Mouse (Mus musculus): ENCODE data around the gene Acta1. TPM values are rescaled to one million over a fixed set of nuclear protein-coding genes. Genes with fewer than 3 reads are reported as not detected.
A peak's percentile ranks its signal among the peaks of the same experiment; 100 is the strongest.

Gene Acta1
- polyA plus RNA-seq, 1 experiment: 0.78 TPM

DNA sequence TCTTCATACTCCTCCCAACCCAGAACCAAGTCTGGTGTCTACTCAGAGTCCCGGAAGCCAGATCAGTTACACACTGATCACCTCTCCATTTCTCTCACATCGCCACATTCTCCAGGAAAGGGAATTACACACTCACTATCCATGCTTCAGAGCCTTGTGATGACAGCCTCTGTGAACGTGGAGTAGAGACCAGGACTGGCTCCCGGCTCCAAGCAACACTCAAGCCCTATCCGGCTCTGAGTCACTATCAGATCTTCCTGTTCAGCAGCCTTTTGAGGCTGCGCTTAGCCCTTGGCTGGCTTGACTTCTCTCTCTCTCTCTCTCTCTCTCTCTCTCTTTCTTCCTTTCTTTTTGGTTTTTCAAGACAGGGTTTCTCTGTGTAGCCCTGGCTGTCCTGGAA, 21.2 kb downstream of the Acta1 start:
- no peaks in the 10 kb centered on the region for H3K4me1 ChIP-seq (ENCODE audit: control insufficient read depth, insufficient read depth, low read length)
- no peaks in the 10 kb centered on the region for H3K36me3 ChIP-seq (ENCODE audit: control insufficient read depth, insufficient read depth, low read length)
- H3K4me3 ChIP-seq (ENCODE audit: control insufficient read depth, low read depth, low read length): no peak overlapping the region
- no peaks in the 10 kb centered on the region for H3K27me3 ChIP-seq (ENCODE audit: control insufficient read depth, insufficient read depth, low read length)
- H3K27ac ChIP-seq (ENCODE audit: control insufficient read depth, insufficient read depth, low read depth, low read length): no peak overlapping the region
- no peak for TF ChIP-seq CTCF (IDR thresholded peaks at IDR 0.05; ENCODE audit: control insufficient read depth, insufficient read depth, insufficient replicate concordance, low read depth, low read length)
- no peak for TF ChIP-seq POLR2A (IDR thresholded peaks at IDR 0.05; ENCODE audit: control insufficient read depth, low read depth, low read length)

DNA sequence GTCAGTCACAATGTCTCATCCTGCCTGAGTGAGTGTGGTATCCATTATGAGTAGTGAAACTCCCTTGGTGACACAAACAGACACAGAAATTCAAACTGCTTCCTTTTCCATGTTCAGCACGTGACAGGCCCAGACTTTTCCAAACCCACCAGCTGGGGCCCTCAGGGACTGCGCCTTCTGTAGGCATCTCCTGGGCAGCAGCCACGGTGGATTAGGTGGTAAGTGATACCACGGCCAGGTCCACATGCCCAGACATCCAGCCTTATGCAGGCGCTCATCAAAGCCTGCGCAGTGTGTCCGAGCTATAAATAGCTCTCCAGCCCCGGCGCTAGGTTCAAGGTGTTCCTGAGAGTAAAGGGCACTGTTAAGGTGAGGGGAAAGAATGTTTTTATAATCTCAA, 22.5 kb downstream of the Acta1 start:
- no peak overlapping the region for H3K27ac ChIP-seq (ENCODE audit: control insufficient read depth, insufficient read depth, low read depth, low read length)
- H3K36me3 ChIP-seq (ENCODE audit: control insufficient read depth, insufficient read depth, low read length): no peaks in the 10 kb centered on the region
- TF ChIP-seq CTCF (IDR thresholded peaks at IDR 0.05; ENCODE audit: control insufficient read depth, insufficient read depth, insufficient replicate concordance, low read depth, low read length): no peak
- TF ChIP-seq POLR2A (IDR thresholded peaks at IDR 0.05; ENCODE audit: control insufficient read depth, low read depth, low read length): no peak
- H3K4me1 ChIP-seq (ENCODE audit: control insufficient read depth, insufficient read depth, low read length): no peaks in the 10 kb centered on the region
- no peaks in the 10 kb centered on the region for H3K27me3 ChIP-seq (ENCODE audit: control insufficient read depth, insufficient read depth, low read length)
- H3K4me3 ChIP-seq (ENCODE audit: control insufficient read depth, low read depth, low read length): no peak overlapping the region

DNA sequence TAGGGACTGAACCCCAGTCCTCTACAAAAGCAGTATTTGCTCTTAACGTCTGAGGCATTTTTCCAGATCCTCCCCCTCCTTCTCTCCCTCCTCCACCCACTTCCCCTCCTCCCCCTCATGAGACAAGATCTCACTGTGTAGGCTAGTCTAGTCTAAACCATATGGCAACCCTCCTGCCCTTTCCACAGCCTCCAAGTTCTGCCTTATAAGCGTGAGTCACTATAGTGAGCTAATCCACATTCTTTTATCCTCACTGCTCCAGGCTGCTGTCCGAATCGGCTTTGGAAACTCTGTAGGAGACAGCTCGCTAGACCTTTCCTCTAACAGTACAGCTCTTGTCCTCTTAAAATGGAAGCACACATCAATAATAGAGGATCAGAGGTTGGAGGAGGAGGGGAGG, 27.6 kb downstream of the Acta1 start:
- no peak overlapping the region for H3K27ac ChIP-seq (ENCODE audit: control insufficient read depth, insufficient read depth, low read depth, low read length)
- no peak for TF ChIP-seq POLR2A (IDR thresholded peaks at IDR 0.05; ENCODE audit: control insufficient read depth, low read depth, low read length)
- TF ChIP-seq CTCF (IDR thresholded peaks at IDR 0.05; ENCODE audit: control insufficient read depth, insufficient read depth, insufficient replicate concordance, low read depth, low read length): no peak

DNA sequence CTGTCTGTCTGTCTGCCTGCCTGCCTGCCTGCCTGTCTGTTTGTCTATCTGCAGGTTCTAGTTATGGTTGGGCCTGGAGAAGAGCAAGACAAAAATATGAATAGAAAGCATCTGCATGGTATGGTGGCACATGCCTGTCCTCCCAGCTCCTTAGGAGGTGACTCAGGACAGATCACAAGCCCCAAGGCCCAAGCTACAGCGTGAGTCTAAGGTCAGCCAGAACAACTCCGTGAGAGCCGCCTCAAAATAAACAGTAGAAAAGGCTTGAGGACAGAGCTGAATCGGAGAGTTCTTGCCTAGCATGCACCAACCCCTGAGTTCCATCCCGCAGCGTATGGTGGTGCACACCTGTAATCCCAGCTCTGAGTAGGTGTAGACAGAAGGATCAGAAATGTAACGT, 28.8 kb downstream of the Acta1 start:
- Histone ChIP-seq H3K27ac (ENCODE audit: control insufficient read depth, insufficient read depth, low read depth, low read length) (no peak overlapping the region), H3K27me3 (ENCODE audit: control insufficient read depth, insufficient read depth, low read length) (no peaks in the 10 kb centered on the region), H3K4me1 (ENCODE audit: control insufficient read depth, insufficient read depth, low read length) (no peaks in the 10 kb centered on the region), H3K4me3 (ENCODE audit: control insufficient read depth, low read depth, low read length) (no peak overlapping the region), H3K36me3 (ENCODE audit: control insufficient read depth, insufficient read depth, low read length) (no peaks in the 10 kb centered on the region)
- no peak for TF ChIP-seq POLR2A (IDR thresholded peaks at IDR 0.05; ENCODE audit: control insufficient read depth, low read depth, low read length)
- no peak for TF ChIP-seq CTCF (IDR thresholded peaks at IDR 0.05; ENCODE audit: control insufficient read depth, insufficient read depth, insufficient replicate concordance, low read depth, low read length)

More for the DNA sequence above, 27.6 kb downstream of the Acta1 start:
- Histone ChIP-seq H3K4me3 (ENCODE audit: control insufficient read depth, low read depth, low read length) (no peak overlapping the region), H3K27me3 (ENCODE audit: control insufficient read depth, insufficient read depth, low read length) (no peaks in the 10 kb centered on the region), H3K36me3 (ENCODE audit: control insufficient read depth, insufficient read depth, low read length) (no peaks in the 10 kb centered on the region), H3K4me1 (ENCODE audit: control insufficient read depth, insufficient read depth, low read length) (no peaks in the 10 kb centered on the region)

DNA sequence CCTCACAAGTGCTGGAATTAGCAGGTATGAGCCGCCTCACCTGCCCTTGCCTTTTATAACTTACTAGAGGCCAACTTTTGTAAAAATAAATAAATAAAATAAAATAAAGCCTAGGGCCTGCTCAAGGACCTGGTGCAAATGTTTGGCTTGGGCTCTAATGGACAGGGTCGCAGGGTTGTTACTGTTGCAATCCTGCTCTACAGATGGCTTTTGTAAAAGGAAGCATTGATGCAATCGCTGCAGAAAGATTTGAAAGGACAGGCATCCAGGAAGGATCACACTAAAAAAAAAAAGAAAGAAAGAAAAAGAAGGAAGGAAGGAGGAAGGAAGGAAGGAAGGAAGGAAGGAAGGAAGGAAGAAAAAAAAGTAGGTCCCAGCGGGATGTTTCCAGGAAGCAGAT, 34.2 kb downstream of the Acta1 start:
- Histone ChIP-seq H3K4me1 (ENCODE audit: control insufficient read depth, insufficient read depth, low read length) (peaks cover 7% of the 10 kb centered on the region), H3K27ac (ENCODE audit: control insufficient read depth, insufficient read depth, low read depth, low read length) (no peak overlapping the region), H3K36me3 (ENCODE audit: control insufficient read depth, insufficient read depth, low read length) (no peaks in the 10 kb centered on the region), H3K4me3 (ENCODE audit: control insufficient read depth, low read depth, low read length) (peak overlapping the region; percentile 92), H3K27me3 (ENCODE audit: control insufficient read depth, insufficient read depth, low read length) (peaks cover 9% of the 10 kb centered on the region)
- TF ChIP-seq POLR2A (IDR thresholded peaks at IDR 0.05; ENCODE audit: control insufficient read depth, low read depth, low read length) (no peak), CTCF (IDR thresholded peaks at IDR 0.05; ENCODE audit: control insufficient read depth, insufficient read depth, insufficient replicate concordance, low read depth, low read length) (no peak)

DNA sequence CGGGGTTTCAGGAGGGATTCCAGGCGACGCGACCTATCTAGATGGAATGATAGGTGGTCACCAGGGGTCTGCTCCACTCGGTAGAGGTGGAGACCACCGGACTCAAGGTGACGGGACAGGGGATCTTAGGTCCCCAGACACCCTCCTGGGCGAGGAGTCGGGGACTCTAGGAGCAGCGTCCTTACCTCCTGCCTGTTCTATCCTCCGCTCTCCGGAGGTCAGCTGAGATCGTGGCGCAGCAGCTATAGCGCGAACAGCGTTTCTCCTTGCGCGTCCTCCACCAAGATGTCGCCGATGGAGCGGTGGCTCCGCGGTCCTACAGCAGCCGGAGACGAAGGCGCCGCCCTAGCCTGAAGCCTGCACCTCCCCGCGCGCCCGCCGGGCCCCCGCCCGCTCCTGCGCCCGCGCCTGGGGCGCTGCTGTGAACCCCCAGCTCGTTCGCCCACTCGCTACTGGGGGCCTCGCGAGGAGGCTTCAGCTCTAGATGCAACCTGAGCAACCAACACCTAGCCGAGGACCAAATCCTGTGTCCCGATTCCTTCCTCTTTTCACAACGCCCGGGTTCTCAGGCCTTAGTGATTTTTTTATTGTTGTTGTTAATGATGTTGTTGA, 34.8 kb downstream of the Acta1 start, which contains the start of gene Ccsap:
Ccsap (minus strand) TSS at position 562 of the 612 bp plus-strand sequence.
- no peak for TF ChIP-seq CTCF (IDR thresholded peaks at IDR 0.05; ENCODE audit: control insufficient read depth, insufficient read depth, insufficient replicate concordance, low read depth, low read length)
- TF ChIP-seq POLR2A (IDR thresholded peaks at IDR 0.05; ENCODE audit: control insufficient read depth, low read depth, low read length): peak; percentile 48; the same call in 1 of the 2 replicates
- Histone ChIP-seq H3K4me1 (ENCODE audit: control insufficient read depth, insufficient read depth, low read length) (peaks cover 7% of the 10 kb centered on the region), H3K4me3 (ENCODE audit: control insufficient read depth, low read depth, low read length) (peak within 1 kb of the TSS; percentile 92), H3K27me3 (ENCODE audit: control insufficient read depth, insufficient read depth, low read length) (peaks cover 9% of the 10 kb centered on the region), H3K36me3 (ENCODE audit: control insufficient read depth, insufficient read depth, low read length) (no peaks in the 10 kb centered on the region), H3K27ac (ENCODE audit: control insufficient read depth, insufficient read depth, low read depth, low read length) (peak within 1 kb of the TSS; percentile 56; the same call in 1 of the 2 replicates)

DNA sequence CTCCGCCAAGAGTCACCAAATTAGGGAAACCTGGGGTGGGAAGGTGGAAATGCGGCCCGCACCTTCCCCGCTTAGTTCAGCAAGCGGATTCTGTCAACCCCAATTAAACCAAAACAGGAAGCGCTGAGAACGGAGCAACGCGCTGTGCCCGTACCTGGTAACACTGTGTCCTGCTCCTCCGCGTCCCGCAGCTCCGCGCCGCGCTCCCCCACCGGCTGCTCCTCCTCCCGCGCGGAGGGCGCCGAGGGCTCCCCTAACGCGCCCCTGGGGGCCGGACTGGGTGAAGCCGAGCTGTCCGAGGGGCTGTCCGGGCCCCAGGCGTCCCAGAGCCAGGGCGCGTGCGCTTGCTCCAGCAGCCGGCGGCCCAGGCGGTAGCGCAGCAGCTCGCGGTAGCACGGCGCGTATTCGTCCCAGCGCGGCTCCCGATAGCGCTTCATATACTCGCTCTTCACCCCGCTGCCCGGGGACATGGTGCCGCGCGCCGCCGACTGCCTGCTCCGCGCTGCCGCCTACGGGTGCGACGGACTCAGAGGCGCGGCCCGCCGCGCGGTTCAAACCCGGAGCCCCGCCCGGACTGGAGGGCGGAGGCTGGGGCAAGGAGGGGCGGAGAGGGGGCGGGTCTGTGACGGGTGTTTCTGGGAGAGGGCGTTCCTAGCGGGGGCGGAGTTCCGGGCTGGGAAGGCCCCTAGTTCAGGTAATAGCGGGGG, 35.5 kb downstream of the Acta1 start:
- Histone ChIP-seq H3K4me1 (ENCODE audit: control insufficient read depth, insufficient read depth, low read length) (peaks cover 7% of the 10 kb centered on the region), H3K36me3 (ENCODE audit: control insufficient read depth, insufficient read depth, low read length) (no peaks in the 10 kb centered on the region), H3K4me3 (ENCODE audit: control insufficient read depth, low read depth, low read length) (peak overlapping the region; percentile 92), H3K27me3 (ENCODE audit: control insufficient read depth, insufficient read depth, low read length) (peaks cover 9% of the 10 kb centered on the region), H3K27ac (ENCODE audit: control insufficient read depth, insufficient read depth, low read depth, low read length) (peak overlapping the region; percentile 56; the same call in 1 of the 2 replicates)
- TF ChIP-seq CTCF (IDR thresholded peaks at IDR 0.05; ENCODE audit: control insufficient read depth, insufficient read depth, insufficient replicate concordance, low read depth, low read length) (no peak), POLR2A (IDR thresholded peaks at IDR 0.05; ENCODE audit: control insufficient read depth, low read depth, low read length) (peak; percentile 3; the same call in 1 of the 2 replicates)

All from testis, adult 2 months (tissue).